Mouse (Mus musculus) left cerebral cortex, postnatal 10 days (tissue): ENCODE measurements around the gene Gbx2. TPM values are rescaled to one million over a fixed set of nuclear protein-coding genes. Genes with fewer than 3 reads are reported as not detected.
A peak's percentile ranks its signal among the peaks of the same experiment; 100 is the strongest.

Source experiments
- DNase-seq, 2 experiments: peaks; one replicate each; pipeline ENCODE4 v3.0.0; 2021 to 2022; ENCODE audit warnings: low spot score in 2 of 2, mixed read lengths in 1 of 2; ENCODE audit errors: extremely low spot score in 1 of 2
- intact Hi-C: fragments of 180-260 bp; cut with DNase I; formaldehyde crosslinking; loops from one replicate; pipeline ENCODE4 v1.15.1; 2025
- total RNA-seq, 2 experiments: library from RNA; stranded (reverse); gene quantifications; 2 replicates each; pipeline ENCODE4 v1.2.3; 2021

The Gbx2 gene
- under 1 TPM; 0.20 to 0.64 TPM for total RNA-seq

- intact Hi-C loops, result no loop called here
- DNase-seq, result peak in 1 of 2 experiments; percentile 47
Observed at GRCm38 (mm10) chr1:89931120-89931519, at the start of gene Gbx2. Gbx2 (minus strand) TSS chr1:89931179.

- no peak for DNase-seq
- intact Hi-C loops, result no loop called here
Observed at GRCm38 (mm10) chr1:89977261-89977660, 46.3 kb upstream of the Gbx2 start.

GRCm38 (mm10) chr1:89976411-89976810 is 45.4 kb upstream of the Gbx2 start:
- intact Hi-C loops, result no loop called here
- DNase-seq, result no peak

- intact Hi-C loops, result no loop called here
- DNase-seq, result no peak
Observed at GRCm38 (mm10) chr1:89974541-89974940, 43.6 kb upstream of the Gbx2 start.

GRCm38 (mm10) chr1:89971848-89972247 is 40.9 kb upstream of the Gbx2 start:
- intact Hi-C loops, result no loop called here

GRCm38 (mm10) chr1:89969714-89970110 is 38.7 kb upstream of the Gbx2 start:
- intact Hi-C loops, result no loop called here
- DNase-seq, result no peak

More at GRCm38 (mm10) chr1:89971848-89972247, 40.9 kb upstream of the Gbx2 start:
- no peak for DNase-seq

GRCm38 (mm10) chr1:89969072-89969713 is 38.2 kb upstream of the Gbx2 start:
- intact Hi-C loops, result no loop called here
- no peak for DNase-seq

GRCm38 (mm10) chr1:89968111-89968851 is 37.3 kb upstream of the Gbx2 start:
- DNase-seq, result peak in 1 of 2 experiments; percentile 77
- intact Hi-C loops, result no loop called here

GRCm38 (mm10) chr1:89967585-89967984 is 36.6 kb upstream of the Gbx2 start:
- no peak for DNase-seq
- intact Hi-C loops, result no loop called here

GRCm38 (mm10) chr1:89964426-89964825 is 33.4 kb upstream of the Gbx2 start:
- no peak for DNase-seq
- intact Hi-C loops, result no loop called here

- intact Hi-C loops, result no loop called here
- no peak for DNase-seq
Observed at GRCm38 (mm10) chr1:89963296-89963695, 32.3 kb upstream of the Gbx2 start.

- DNase-seq, result no peak
- intact Hi-C loops, result no loop called here
Observed at GRCm38 (mm10) chr1:89962092-89962491, 31.1 kb upstream of the Gbx2 start.

- no peak for DNase-seq
- intact Hi-C loops, result no loop called here
Observed at GRCm38 (mm10) chr1:89959393-89959792, 28.4 kb upstream of the Gbx2 start.

GRCm38 (mm10) chr1:89943202-89943601 is 12.2 kb upstream of the Gbx2 start:
- peak in 1 of 2 experiments; percentile 74 for DNase-seq
- intact Hi-C loops, result loop anchor here (2.0 to 10.0 kb wide), 3 partner anchors 276 to 652 kb away; no protein-coding TSS in a partner anchor

GRCm38 (mm10) chr1:89942395-89942976 is 11.5 kb upstream of the Gbx2 start:
- intact Hi-C loops, result loop anchor here (2.0 to 10.0 kb wide), 3 partner anchors 275 to 652 kb away; no protein-coding TSS in a partner anchor

GRCm38 (mm10) chr1:89941701-89942381 is 10.9 kb upstream of the Gbx2 start:
- peak in 1 of 2 experiments; percentile 56 for DNase-seq
- intact Hi-C loops, result loop anchor here (2.0 to 10.0 kb wide), 3 partner anchors 275 to 653 kb away; no protein-coding TSS in a partner anchor

More at GRCm38 (mm10) chr1:89942395-89942976, 11.5 kb upstream of the Gbx2 start:
- DNase-seq, result no peak

- no peak for DNase-seq
- intact Hi-C loops, result loop anchor here (5.0 to 10.0 kb wide), 2 partner anchors 274 to 654 kb away; no protein-coding TSS in a partner anchor
Observed at GRCm38 (mm10) chr1:89940961-89941524, 10.1 kb upstream of the Gbx2 start.

- peak in 1 of 2 experiments; percentile 82 for DNase-seq
- intact Hi-C loops, result loop anchor here (5.0 to 10.0 kb wide), 2 partner anchors 273 to 655 kb away; no protein-coding TSS in a partner anchor
Observed at GRCm38 (mm10) chr1:89939981-89940726, 9.2 kb upstream of the Gbx2 start.
